Mouse (Mus musculus): ENCODE results near the gene Dync1i2.

Gene Dync1i2

GRCm38 (mm10) chr2:71211591-71212359 lies at the start of gene Dync1i2:
Gene Dync1i2, plus strand, starts transcription at chr2:71211706.
- in situ Hi-C loops (cut with MboI; ENCODE audit: low sequenced_read_pairs), result no loop called here

DNA sequence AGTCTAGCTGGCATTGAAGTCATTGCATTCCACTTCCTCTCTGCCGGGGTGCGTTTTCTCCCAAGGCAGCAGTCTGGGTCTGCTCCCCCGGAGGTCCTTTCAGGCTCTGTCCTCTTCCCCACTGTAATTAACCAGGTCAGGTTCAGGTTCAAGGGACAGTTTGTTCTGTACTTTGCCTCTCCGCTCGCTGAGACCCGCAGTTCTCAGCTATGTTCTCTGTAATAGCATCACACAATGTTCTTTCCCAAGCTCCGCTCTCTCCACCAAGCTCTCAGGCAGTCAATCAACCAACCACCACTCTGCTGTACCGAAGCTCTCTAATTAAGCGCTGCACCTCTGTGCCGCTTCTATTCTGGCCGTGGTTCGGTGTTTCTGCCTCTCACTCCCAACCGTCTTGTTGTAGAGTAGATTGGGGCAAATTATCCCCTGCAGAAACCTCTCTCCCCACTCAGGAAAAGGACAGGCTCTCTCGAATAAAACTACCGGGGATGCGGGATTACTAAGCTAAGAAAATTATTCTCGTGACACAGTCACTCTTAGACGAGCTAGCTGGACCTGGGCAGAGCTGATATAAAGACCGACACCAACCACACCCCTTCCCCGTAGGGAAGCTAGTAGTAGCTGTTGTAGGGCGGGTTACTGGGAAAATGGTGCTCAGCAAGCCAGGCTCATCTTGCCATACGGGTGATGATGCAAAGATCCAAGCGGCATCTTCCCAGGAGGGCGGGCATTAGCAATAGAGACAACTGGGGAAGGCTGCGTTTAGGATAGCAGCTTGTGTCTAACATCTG lies 48.5 kb upstream of the Dync1i2 start:
- in situ Hi-C loops (cut with MboI; ENCODE audit: low sequenced_read_pairs), result no loop called here

- in situ Hi-C loops (cut with MboI; ENCODE audit: low sequenced_read_pairs), result no loop called here
Measured at GRCm38 (mm10) chr2:71167211-71167610, 44.3 kb upstream of the Dync1i2 start.

- in situ Hi-C loops (cut with MboI; ENCODE audit: low sequenced_read_pairs), result no loop called here
Measured at GRCm38 (mm10) chr2:71168461-71169021, 43.0 kb upstream of the Dync1i2 start.

GRCm38 (mm10) chr2:71173031-71173430 lies 38.5 kb upstream of the Dync1i2 start:
- in situ Hi-C loops (cut with MboI; ENCODE audit: low sequenced_read_pairs), result no loop called here

- in situ Hi-C loops (cut with MboI; ENCODE audit: low sequenced_read_pairs), result no loop called here
Measured at GRCm38 (mm10) chr2:71176329-71177249, 34.9 kb upstream of the Dync1i2 start.

GRCm38 (mm10) chr2:71177250-71177615 lies 34.3 kb upstream of the Dync1i2 start:
- in situ Hi-C loops (cut with MboI; ENCODE audit: low sequenced_read_pairs), result no loop called here

GRCm38 (mm10) chr2:71177760-71178159 lies 33.7 kb upstream of the Dync1i2 start:
- in situ Hi-C loops (cut with MboI; ENCODE audit: low sequenced_read_pairs), result no loop called here

GRCm38 (mm10) chr2:71179716-71180115 lies 31.8 kb upstream of the Dync1i2 start:
- in situ Hi-C loops (cut with MboI; ENCODE audit: low sequenced_read_pairs), result no loop called here

DNA sequence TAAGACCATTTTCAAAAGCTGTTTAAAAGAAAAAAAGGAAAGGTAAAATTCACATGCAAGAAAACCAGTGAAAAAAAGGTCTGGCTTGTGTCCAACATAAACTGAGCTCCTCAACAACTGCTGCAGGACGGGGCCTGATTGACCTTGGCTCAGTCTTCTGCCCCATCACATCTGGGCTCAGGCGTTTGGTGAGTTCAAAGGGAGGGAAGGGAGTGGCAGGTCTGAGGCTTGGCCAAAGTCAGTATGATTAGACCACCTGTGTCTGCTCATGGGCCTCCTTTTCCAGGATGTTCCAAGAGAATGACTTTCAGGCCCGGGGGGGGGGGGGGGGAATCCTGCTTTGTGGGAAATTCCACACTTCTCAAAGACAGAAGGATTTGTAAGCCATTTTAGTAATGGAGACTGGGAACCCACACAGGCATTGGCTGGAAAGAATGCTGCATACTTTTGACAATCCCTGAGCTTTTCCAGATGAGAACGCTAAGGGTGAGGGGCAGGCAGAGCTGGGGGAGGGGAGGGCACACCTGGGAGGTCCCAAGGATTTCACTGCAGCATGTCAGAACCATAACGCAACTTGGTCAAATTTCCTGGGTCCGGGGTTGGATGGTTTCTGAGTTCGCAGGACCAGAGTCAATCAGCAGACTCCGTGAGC lies 30.8 kb upstream of the Dync1i2 start:
- in situ Hi-C loops (cut with MboI; ENCODE audit: low sequenced_read_pairs), result no loop called here

DNA sequence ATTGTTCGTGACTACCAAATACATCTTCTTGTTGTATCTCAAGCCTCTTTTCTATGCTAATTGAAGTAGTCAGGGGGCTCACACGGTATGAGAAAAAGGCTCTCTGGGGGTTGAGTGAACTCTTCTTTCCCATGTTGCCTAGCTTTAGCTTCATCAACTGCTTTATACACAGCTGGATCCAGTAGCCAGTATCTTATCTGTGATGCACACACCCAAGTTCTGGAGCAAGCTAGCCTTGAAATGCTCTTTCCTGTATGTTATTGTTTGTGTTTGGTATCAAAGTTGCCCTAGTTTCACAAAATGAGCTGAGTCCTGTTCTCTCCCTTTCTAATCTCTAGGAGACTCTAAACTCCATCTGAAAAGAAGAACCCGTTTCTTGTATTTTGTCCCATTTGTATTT lies 23.6 kb upstream of the Dync1i2 start:
- in situ Hi-C loops (cut with MboI; ENCODE audit: low sequenced_read_pairs), result no loop called here

DNA sequence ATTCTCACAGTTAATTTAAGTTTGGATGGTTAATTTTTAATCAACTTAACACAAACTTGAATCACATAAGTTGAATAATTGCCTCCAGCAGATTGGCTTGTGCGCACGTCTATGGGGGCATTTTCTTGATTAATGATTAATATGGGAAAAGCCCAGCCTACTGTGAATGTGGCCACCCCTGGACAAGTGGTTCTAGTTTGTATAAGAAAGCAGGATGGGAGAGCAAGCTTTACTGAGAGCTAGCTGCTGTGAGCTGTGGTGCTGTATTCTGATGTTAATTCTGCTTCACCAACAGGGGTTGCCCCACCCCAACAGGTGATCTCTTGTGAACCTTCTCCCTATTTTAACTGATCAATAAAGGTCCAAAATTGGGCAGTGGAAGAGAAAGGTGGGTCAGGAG lies 22.6 kb upstream of the Dync1i2 start:
- in situ Hi-C loops (cut with MboI; ENCODE audit: low sequenced_read_pairs), result no loop called here

DNA sequence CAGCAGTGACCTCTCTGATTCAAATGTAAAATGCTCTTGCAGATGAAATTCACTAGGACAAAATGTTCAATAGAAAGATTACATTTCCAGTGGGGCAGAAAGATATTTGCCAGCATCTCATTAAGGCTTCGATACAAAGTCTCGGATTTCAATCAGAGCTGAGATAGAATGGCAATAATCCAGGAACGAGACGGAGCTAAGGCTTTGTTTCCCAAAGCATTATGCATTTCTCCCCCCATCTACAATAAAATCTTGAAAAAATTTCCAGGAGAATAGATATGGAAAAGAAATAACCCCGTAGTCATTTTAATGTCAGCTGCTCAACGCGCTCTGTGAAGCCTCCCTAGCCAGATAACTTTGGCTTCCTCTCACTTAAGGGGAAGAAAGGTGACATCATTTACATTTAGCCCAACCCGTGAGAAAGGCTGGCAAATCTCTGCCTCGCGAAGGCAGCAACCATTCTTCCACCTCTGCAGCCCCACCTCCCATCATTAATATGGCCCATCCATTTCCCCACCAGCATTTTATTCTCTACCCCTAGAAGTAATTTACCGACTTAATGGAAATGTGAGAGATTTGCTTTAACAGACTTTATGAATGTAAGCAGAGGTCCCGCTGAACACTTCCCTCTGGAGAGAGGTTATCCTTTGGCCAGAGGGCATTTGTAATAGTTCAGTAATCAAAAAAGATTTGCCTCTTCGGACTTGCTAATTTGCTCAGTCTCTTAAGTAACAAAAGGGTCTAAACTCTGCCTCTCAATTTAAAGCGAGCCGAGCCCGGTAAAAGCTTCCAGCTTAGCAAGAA lies 19.9 kb upstream of the Dync1i2 start:
- in situ Hi-C loops (cut with MboI; ENCODE audit: low sequenced_read_pairs), result no loop called here

GRCm38 (mm10) chr2:71192195-71192807 lies 19.2 kb upstream of the Dync1i2 start:
- in situ Hi-C loops (cut with MboI; ENCODE audit: low sequenced_read_pairs), result no loop called here

DNA sequence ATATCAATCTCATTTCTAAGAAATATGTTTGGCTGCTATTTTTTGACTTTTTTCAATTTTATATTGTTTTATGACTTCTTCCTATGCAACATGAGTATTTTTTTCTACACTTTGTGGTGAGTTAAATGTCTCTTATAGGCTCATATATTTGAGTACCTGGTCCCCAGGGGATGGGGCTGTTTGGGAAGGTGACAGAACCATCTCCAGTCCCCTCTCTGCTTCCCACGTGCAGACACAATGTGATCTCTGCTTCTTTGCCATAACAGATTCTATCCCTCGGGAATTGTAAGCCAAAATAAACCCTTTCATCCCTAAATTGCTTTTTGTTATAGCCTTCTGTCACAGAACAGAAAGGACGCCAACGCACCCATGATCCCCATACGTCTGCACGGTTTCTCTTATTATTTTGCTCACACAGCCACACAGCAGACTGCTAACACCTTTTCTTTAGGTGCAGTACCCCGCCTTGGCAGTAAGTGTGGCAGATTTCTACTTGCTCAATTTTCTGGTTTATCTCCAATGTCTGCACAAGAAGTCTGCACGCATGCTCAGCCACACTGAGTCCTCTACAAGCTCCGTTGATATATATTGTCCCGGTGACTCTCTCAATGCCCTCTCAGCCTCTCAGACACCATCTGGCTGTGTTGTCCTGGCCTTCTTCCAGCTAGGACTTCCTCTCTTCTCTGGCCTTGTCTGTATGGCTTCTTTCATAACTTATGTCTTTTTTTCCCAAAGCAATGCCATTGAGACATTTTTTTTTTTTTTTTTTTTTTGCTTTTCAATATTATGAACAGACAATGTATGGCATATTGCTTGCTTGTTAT lies 17.2 kb upstream of the Dync1i2 start:
- in situ Hi-C loops (cut with MboI; ENCODE audit: low sequenced_read_pairs), result no loop called here

- in situ Hi-C loops (cut with MboI; ENCODE audit: low sequenced_read_pairs), result no loop called here
Measured at GRCm38 (mm10) chr2:71196947-71197346, 14.6 kb upstream of the Dync1i2 start.

- in situ Hi-C loops (cut with MboI; ENCODE audit: low sequenced_read_pairs), result no loop called here
Measured at GRCm38 (mm10) chr2:71198907-71199306, 12.6 kb upstream of the Dync1i2 start.

DNA sequence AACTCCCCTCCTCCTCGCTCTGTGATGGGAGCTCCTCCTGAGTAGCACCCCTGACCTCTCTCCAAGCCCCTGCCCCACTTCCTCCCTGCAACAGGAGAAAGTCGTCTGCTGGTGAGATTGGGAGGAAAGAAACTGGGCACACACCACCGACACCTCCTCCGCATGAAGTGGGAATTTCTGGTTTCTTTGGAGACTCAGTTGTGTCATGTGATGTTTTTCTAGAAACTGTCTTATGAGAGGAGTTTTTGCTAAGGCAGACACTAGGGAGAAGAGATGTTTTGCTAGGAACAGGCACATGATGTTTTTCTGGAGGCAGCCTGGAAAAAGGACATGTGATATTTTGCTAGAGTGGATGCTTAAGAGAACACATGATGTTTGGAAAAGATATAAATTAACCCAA lies 11.0 kb upstream of the Dync1i2 start:
- in situ Hi-C loops (cut with MboI; ENCODE audit: low sequenced_read_pairs), result no loop called here

All from CH12F3 (cell line).